ENCODE assay signal across 8 mouse cellular contexts in genomic region chr4:41707011-41707535, GRCm38 (mm10). TPM values are rescaled to one million over a fixed set of nuclear protein-coding genes. Genes with fewer than 3 reads are reported as not detected.
DNase-seq lines count a peak whose midpoint lies in the region.

No protein-coding gene starts in this region.

- H3K4me1 ChIP-seq in midbrain, embryonic 10.5 days, result peaks cover 54% of the 10 kb centered on the region

- peak; percentile 72 for DNase-seq in urinary bladder, postnatal 14 days (ENCODE audit: low spot score)
- no peak for DNase-seq in urinary bladder, adult 2 months (ENCODE audit: low spot score)
- peak; percentile 86 to 87 for DNase-seq in cerebellum, postnatal 10 days
- peak; percentile 69 to 80 for DNase-seq in frontal cortex, postnatal 10 days (ENCODE audit: low spot score in 2 of 2)
- peak; percentile 72 for DNase-seq in induced T-regulatory cell, adult 2 months (ENCODE audit: low read depth)
- DNase-seq in left cerebral cortex, postnatal 36 days (ENCODE audit: low spot score in 2 of 2), result peak; percentile 74 to 80
- DNase-seq in midbrain, embryonic 10.5 days (ENCODE audit: low spot score), result peak; percentile 77
- peak; percentile 43 to 64 for DNase-seq in spleen, adult 18-20 months

- H3K27me3 ChIP-seq in midbrain, embryonic 10.5 days (ENCODE audit: low read depth, poor library complexity, severe bottlenecking), result peaks cover 30% of the 10 kb centered on the region

- 3% methylated on average over 13 of the region's 13 CpGs for WGBS in midbrain, embryonic 10.5 days

- H3K9me3 ChIP-seq in midbrain, embryonic 10.5 days (replicated peaks), result no peaks in the 10 kb centered on the region

- peak overlapping the region; percentile 30 for H3K4me3 ChIP-seq in midbrain, embryonic 10.5 days

- peaks cover 18% of the 10 kb centered on the region for H3K36me3 ChIP-seq in midbrain, embryonic 10.5 days

- intact Hi-C loops in left cerebral cortex, postnatal 36 days (cut with DNase I), result loop anchor here (1.0 to 5.0 kb wide), 5 partner anchors 55 to 239 kb away; partner anchors contain the start of genes Dnaic1 and Fam219a

- H3K27ac ChIP-seq in midbrain, embryonic 10.5 days (replicated peaks), result peak overlapping the region; percentile 20; the same call in 1 of the 2 replicates

RNA-seq across cellular contexts. Expression of gene Rpp25l, which starts 6.3 kb away (rescaled TPM):
- polyA plus RNA-seq in urinary bladder, adult 2 months (2012; rRNA removed), result 32.6 and 40.5 TPM in 2 replicates
- 10 to 100 TPM; 27.8 to 33.2 TPM for total RNA-seq in left cerebral cortex, postnatal 36 days (2021)
- 86.4 and 91.5 TPM in 2 replicates for polyA plus RNA-seq in midbrain, embryonic 10.5 days (2016; fragmentation: Nextera tagmentation; extraction: Ambion mirVana)

RNA-seq across cellular contexts. Expression of gene Il11ra1, which starts 7.3 kb away (rescaled TPM):
- 77.4 and 78.3 TPM in 2 replicates for polyA plus RNA-seq in urinary bladder, adult 2 months (2012; rRNA removed)
- total RNA-seq in left cerebral cortex, postnatal 36 days (2021), result 10 to 100 TPM; 35.6 to 39.2 TPM
- 69.0 TPM in 2 replicates for polyA plus RNA-seq in midbrain, embryonic 10.5 days (2016; fragmentation: Nextera tagmentation; extraction: Ambion mirVana)

RNA-seq across cellular contexts. Expression of gene Cntfr, which starts 10.2 kb away (rescaled TPM):
- polyA plus RNA-seq in urinary bladder, adult 2 months (2012; rRNA removed), result 28.6 and 49.0 TPM in 2 replicates
- 100 to 1,000 TPM; 106 to 115 TPM for total RNA-seq in left cerebral cortex, postnatal 36 days (2021)
- polyA plus RNA-seq in midbrain, embryonic 10.5 days (2016; fragmentation: Nextera tagmentation; extraction: Ambion mirVana), result 27.1 and 35.8 TPM in 2 replicates

RNA-seq across cellular contexts. Expression of gene Dctn3, which starts 15.9 kb away (rescaled TPM):
- polyA plus RNA-seq in urinary bladder, adult 2 months (2012; rRNA removed), result 68.8 and 98.7 TPM in 2 replicates
- 100 to 1,000 TPM; 159 to 187 TPM for total RNA-seq in left cerebral cortex, postnatal 36 days (2021)
- 150 and 167 TPM in 2 replicates for polyA plus RNA-seq in midbrain, embryonic 10.5 days (2016; fragmentation: Nextera tagmentation; extraction: Ambion mirVana)

RNA-seq across cellular contexts. Expression of gene Arid3c, which starts 23.9 kb away (rescaled TPM):
- polyA plus RNA-seq in urinary bladder, adult 2 months (2012; rRNA removed), result 1.3 and 1.9 TPM in 2 replicates
- total RNA-seq in left cerebral cortex, postnatal 36 days (2021), result under 1 TPM in 1 of 2 experiments, not detected in 1; 0.36 TPM
- 0.28 and 0.63 TPM in 2 replicates for polyA plus RNA-seq in midbrain, embryonic 10.5 days (2016; fragmentation: Nextera tagmentation; extraction: Ambion mirVana)
